Mouse (Mus musculus) liver, postnatal 0 days (tissue): ENCODE data around the gene Dkk3.

Experiments
- CTCF ChIP-seq: sonication (generic); IDR thresholded peaks from 2 replicates; pipeline ENCODE4 v1.5.1; 2016; ENCODE audit warnings: antibody characterized with exemption, low read depth
- EP300 ChIP-seq: IDR thresholded peaks from 2 replicates; pipeline ENCODE4 v1.6.1; 2016; ENCODE audit warnings: antibody characterized with exemption, low read depth, mild to moderate bottlenecking

DNA sequence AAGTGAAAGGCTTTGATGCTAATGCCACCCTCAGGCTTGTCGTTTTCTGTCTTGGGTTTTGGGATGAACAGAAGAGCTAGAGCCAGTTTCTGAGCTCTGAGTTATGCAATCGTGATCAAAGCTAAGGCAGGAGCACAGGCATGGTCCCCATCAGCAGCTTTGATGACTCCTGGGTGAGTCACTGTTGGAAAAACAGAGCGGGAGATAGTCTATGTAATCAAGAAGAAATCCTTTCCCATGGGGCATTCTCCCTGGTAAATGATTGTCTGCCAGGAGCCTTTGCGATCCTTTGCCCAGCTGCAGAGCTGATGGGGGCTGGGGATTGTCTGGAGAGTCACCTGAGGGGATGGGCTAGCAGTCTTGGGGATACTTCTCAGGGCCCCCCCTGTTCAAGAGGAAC is 43.3 kb upstream of the Dkk3 start:
- TF ChIP-seq CTCF: no peak
- no peak for TF ChIP-seq EP300
